Mouse (Mus musculus): ENCODE results near the gene Olfr834.

Olfr834 gene

DNA sequence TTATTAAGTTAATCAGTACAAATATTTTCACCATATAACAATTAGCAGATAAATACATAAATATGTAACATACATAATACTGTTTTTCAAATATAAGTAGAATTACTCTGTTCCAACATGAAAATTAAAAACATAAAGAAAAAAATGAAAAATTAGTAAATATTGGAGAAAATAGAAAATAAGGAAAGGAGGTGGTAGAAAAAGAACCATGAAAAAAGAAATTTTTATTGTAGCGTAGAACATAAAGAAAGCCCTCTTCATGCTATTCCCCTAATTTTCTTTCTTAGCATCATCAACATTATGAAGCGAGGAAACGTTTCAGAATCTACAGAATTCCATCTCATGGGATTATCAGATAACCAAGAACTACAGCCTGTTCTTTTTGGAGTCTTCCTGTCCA lies at the start of gene Olfr834:
TSS of gene Olfr834 (plus strand) at position 301 of the 400 bp plus-strand sequence.
- DNase-seq (ENCODE audit: extremely low spot score) = no peak

DNA sequence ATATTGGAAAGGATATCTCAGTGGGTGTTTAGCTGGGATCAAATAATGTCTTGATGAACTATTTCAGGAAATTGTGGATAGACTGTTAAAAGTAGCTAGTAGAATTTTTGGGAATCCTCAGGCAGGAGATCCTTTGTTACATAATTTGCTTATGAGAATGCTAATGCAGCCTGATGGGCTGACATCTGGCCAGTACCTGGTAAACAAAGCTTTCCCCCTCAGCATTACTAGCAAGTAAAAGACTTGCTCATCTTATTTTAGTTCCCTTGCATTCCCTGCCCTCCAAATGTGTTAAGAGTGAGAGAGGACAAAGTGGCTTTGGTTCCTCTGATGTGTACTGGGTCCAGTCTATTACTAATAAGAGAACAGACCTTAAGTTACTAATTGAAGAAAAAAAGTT lies 25.8 kb upstream of the Olfr834 start:
- no peak for DNase-seq (ENCODE audit: extremely low spot score)

GRCm38 (mm10) chr9:19032435-19032834 lies 44.6 kb downstream of the Olfr834 start, which contains the start of gene Olfr835:
Gene Olfr835, plus strand, starts transcription at chr9:19032735.
- DNase-seq (ENCODE audit: extremely low spot score) = no peak
